Mouse (Mus musculus): ENCODE data around the gene Nedd1. TPM values are rescaled to one million over a fixed set of nuclear protein-coding genes. Genes with fewer than 3 reads are reported as not detected.

Gene Nedd1
- polyA plus RNA-seq, 1 experiment from 2014 or later, result 24.9 TPM

GRCm38 (mm10) chr10:92675056-92675455 lies 47.2 kb downstream of the Nedd1 start:
- TF ChIP-seq EP300 (IDR thresholded peaks at IDR 0.05), result no peak
- no peak for TF ChIP-seq CTCF (IDR thresholded peaks at IDR 0.05)
- DNase-seq (ENCODE audit: low spot score) (no peak), ATAC-seq (no peak)
- no peaks in the 10 kb centered on the region for H3K27me3 ChIP-seq (replicated peaks; ENCODE audit: insufficient read depth, low read length)
- H3K9me3 ChIP-seq (ENCODE audit: low read length), result no peaks in the 10 kb centered on the region
- H3K9ac ChIP-seq (replicated peaks; ENCODE audit: low read depth), result no peak overlapping the region
- no peaks in the 10 kb centered on the region for H3K4me1 ChIP-seq (ENCODE audit: insufficient read depth, low read depth, low read length)
- no peak overlapping the region for H3K4me3 ChIP-seq (ENCODE audit: low read depth, low read length)
- H3K4me2 ChIP-seq (replicated peaks; ENCODE audit: low read depth, low read length), result no peak overlapping the region
- no peak overlapping the region for H3K27ac ChIP-seq (ENCODE audit: low read length)
- no peaks in the 10 kb centered on the region for H3K36me3 ChIP-seq (ENCODE audit: insufficient read depth, low read length)
- 80% methylated on average over 4 of the region's 4 CpGs for WGBS

- 83% methylated on average over 4 of the region's 4 CpGs for WGBS
These were observed 50.3 kb downstream of the Nedd1 start for GRCm38 (mm10) chr10:92671906-92672305.

GRCm38 (mm10) chr10:92665287-92665686 lies 56.9 kb downstream of the Nedd1 start:
- Histone ChIP-seq H3K36me3 (ENCODE audit: insufficient read depth, low read length) (no peaks in the 10 kb centered on the region), H3K4me2 (replicated peaks; ENCODE audit: low read depth, low read length) (no peak overlapping the region), H3K9me3 (ENCODE audit: low read length) (no peaks in the 10 kb centered on the region), H3K4me1 (ENCODE audit: insufficient read depth, low read depth, low read length) (no peaks in the 10 kb centered on the region), H3K9ac (replicated peaks; ENCODE audit: low read depth) (no peak overlapping the region), H3K27ac (ENCODE audit: low read length) (no peak overlapping the region), H3K27me3 (replicated peaks; ENCODE audit: insufficient read depth, low read length) (no peaks in the 10 kb centered on the region), H3K4me3 (ENCODE audit: low read depth, low read length) (no peak overlapping the region)
- ATAC-seq (no peak), DNase-seq (ENCODE audit: low spot score) (no peak)
- TF ChIP-seq CTCF (IDR thresholded peaks at IDR 0.05), result no peak
- TF ChIP-seq EP300 (IDR thresholded peaks at IDR 0.05), result no peak
- WGBS, result 82% methylated on average over 5 of the region's 5 CpGs

More at GRCm38 (mm10) chr10:92671906-92672305, 50.3 kb downstream of the Nedd1 start:
- no peak overlapping the region for H3K4me3 ChIP-seq (ENCODE audit: low read depth, low read length)
- H3K27ac ChIP-seq (ENCODE audit: low read length), result no peak overlapping the region
- H3K9ac ChIP-seq (replicated peaks; ENCODE audit: low read depth), result no peak overlapping the region
- no peaks in the 10 kb centered on the region for H3K9me3 ChIP-seq (ENCODE audit: low read length)
- H3K4me1 ChIP-seq (ENCODE audit: insufficient read depth, low read depth, low read length), result no peaks in the 10 kb centered on the region
- no peaks in the 10 kb centered on the region for H3K36me3 ChIP-seq (ENCODE audit: insufficient read depth, low read length)
- no peak for ATAC-seq
- H3K4me2 ChIP-seq (replicated peaks; ENCODE audit: low read depth, low read length), result no peak overlapping the region
- no peak for TF ChIP-seq CTCF (IDR thresholded peaks at IDR 0.05)
- DNase-seq (ENCODE audit: low spot score), result no peak
- no peaks in the 10 kb centered on the region for H3K27me3 ChIP-seq (replicated peaks; ENCODE audit: insufficient read depth, low read length)

GRCm38 (mm10) chr10:92653266-92653665 lies 69.0 kb downstream of the Nedd1 start:
- no peaks in the 10 kb centered on the region for H3K36me3 ChIP-seq (ENCODE audit: insufficient read depth, low read length)
- H3K4me2 ChIP-seq (replicated peaks; ENCODE audit: low read depth, low read length), result no peak overlapping the region
- ATAC-seq (no peak), DNase-seq (ENCODE audit: low spot score) (no peak)
- no peaks in the 10 kb centered on the region for H3K4me1 ChIP-seq (ENCODE audit: insufficient read depth, low read depth, low read length)
- TF ChIP-seq CTCF (IDR thresholded peaks at IDR 0.05), result no peak
- TF ChIP-seq EP300 (IDR thresholded peaks at IDR 0.05), result no peak
- 75% methylated on average over 4 of the region's 4 CpGs for WGBS
- H3K27me3 ChIP-seq (replicated peaks; ENCODE audit: insufficient read depth, low read length), result no peaks in the 10 kb centered on the region
- no peak overlapping the region for H3K9ac ChIP-seq (replicated peaks; ENCODE audit: low read depth)
- no peak overlapping the region for H3K4me3 ChIP-seq (ENCODE audit: low read depth, low read length)
- no peaks in the 10 kb centered on the region for H3K9me3 ChIP-seq (ENCODE audit: low read length)
- no peak overlapping the region for H3K27ac ChIP-seq (ENCODE audit: low read length)

- H3K9me3 ChIP-seq (ENCODE audit: low read length), result no peaks in the 10 kb centered on the region
- no peak overlapping the region for H3K4me2 ChIP-seq (replicated peaks; ENCODE audit: low read depth, low read length)
- DNase-seq (ENCODE audit: low spot score), result peak; percentile 10
- TF ChIP-seq CTCF (IDR thresholded peaks at IDR 0.05) (peak; percentile 27; the same call in 1 of the 2 replicates), EP300 (IDR thresholded peaks at IDR 0.05) (no peak)
- no peak overlapping the region for H3K4me3 ChIP-seq (ENCODE audit: low read depth, low read length)
- H3K36me3 ChIP-seq (ENCODE audit: insufficient read depth, low read length), result no peaks in the 10 kb centered on the region
- no peak overlapping the region for H3K27ac ChIP-seq (ENCODE audit: low read length)
- no peak overlapping the region for H3K9ac ChIP-seq (replicated peaks; ENCODE audit: low read depth)
- no peak for ATAC-seq
- H3K4me1 ChIP-seq (ENCODE audit: insufficient read depth, low read depth, low read length), result no peaks in the 10 kb centered on the region
- no peaks in the 10 kb centered on the region for H3K27me3 ChIP-seq (replicated peaks; ENCODE audit: insufficient read depth, low read length)
- WGBS, result 27% methylated on average over 3 of the region's 3 CpGs
These were observed 69.8 kb downstream of the Nedd1 start for GRCm38 (mm10) chr10:92652399-92652920.

- Histone ChIP-seq H3K27ac (ENCODE audit: low read length) (no peak overlapping the region), H3K9me3 (ENCODE audit: low read length) (no peaks in the 10 kb centered on the region), H3K9ac (replicated peaks; ENCODE audit: low read depth) (no peak overlapping the region), H3K4me1 (ENCODE audit: insufficient read depth, low read depth, low read length) (no peaks in the 10 kb centered on the region), H3K4me2 (replicated peaks; ENCODE audit: low read depth, low read length) (no peak overlapping the region), H3K27me3 (replicated peaks; ENCODE audit: insufficient read depth, low read length) (no peaks in the 10 kb centered on the region), H3K4me3 (ENCODE audit: low read depth, low read length) (no peak overlapping the region), H3K36me3 (ENCODE audit: insufficient read depth, low read length) (no peaks in the 10 kb centered on the region)
- ATAC-seq (no peak), DNase-seq (ENCODE audit: low spot score) (no peak)
- no peak for TF ChIP-seq EP300 (IDR thresholded peaks at IDR 0.05)
- TF ChIP-seq CTCF (IDR thresholded peaks at IDR 0.05), result no peak
- 92% methylated on average over 3 of the region's 3 CpGs for WGBS
These were observed 71.0 kb downstream of the Nedd1 start for GRCm38 (mm10) chr10:92651266-92651665.

GRCm38 (mm10) chr10:92649096-92649495 lies 73.1 kb downstream of the Nedd1 start:
- 59% methylated on average over 8 of the region's 8 CpGs for WGBS
- Histone ChIP-seq H3K27me3 (replicated peaks; ENCODE audit: insufficient read depth, low read length) (no peaks in the 10 kb centered on the region), H3K27ac (ENCODE audit: low read length) (no peak overlapping the region), H3K4me3 (ENCODE audit: low read depth, low read length) (no peak overlapping the region), H3K9ac (replicated peaks; ENCODE audit: low read depth) (no peak overlapping the region), H3K4me1 (ENCODE audit: insufficient read depth, low read depth, low read length) (no peaks in the 10 kb centered on the region), H3K9me3 (ENCODE audit: low read length) (no peaks in the 10 kb centered on the region), H3K36me3 (ENCODE audit: insufficient read depth, low read length) (no peaks in the 10 kb centered on the region), H3K4me2 (replicated peaks; ENCODE audit: low read depth, low read length) (no peak overlapping the region)
- ATAC-seq, result no peak
- DNase-seq (ENCODE audit: low spot score), result no peak
- no peak for TF ChIP-seq EP300 (IDR thresholded peaks at IDR 0.05)
- TF ChIP-seq CTCF (IDR thresholded peaks at IDR 0.05), result no peak
